Mouse (Mus musculus) E14TG2a.4 (cell line): ENCODE data around the gene Plch1.

ENCODE experiments used
- CTCF ChIP-seq: conservative IDR thresholded peaks from 2 replicates; pipeline ENCODE4 v1.5.1; 2014; ENCODE audit warnings: low read length
- POU5F1 ChIP-seq: IDR thresholded peaks from 2 replicates; pipeline ENCODE4 v1.6.1; 2014; ENCODE audit warnings: low read length, borderline replicate concordance

- TF ChIP-seq CTCF, result no peak
- no peak for TF ChIP-seq POU5F1
Measured at GRCm38 (mm10) chr3:63814203-63814602, 85.1 kb downstream of the Plch1 start.
